Mouse (Mus musculus) kidney, adult 11 months (tissue): ENCODE measurements at regions not wholly inside any gene's neighbourhood (a gene's known extent, or its start where the extent isn't known, plus 50 kb on each side); places are given as distances from the start of the nearest gene placed in this dataset.
A peak's percentile ranks its signal among the peaks of the same experiment; 100 is the strongest.

Source experiments
- DNase-seq: peaks from one replicate; pipeline ENCODE4 v3.0.0; 2022

DNA sequence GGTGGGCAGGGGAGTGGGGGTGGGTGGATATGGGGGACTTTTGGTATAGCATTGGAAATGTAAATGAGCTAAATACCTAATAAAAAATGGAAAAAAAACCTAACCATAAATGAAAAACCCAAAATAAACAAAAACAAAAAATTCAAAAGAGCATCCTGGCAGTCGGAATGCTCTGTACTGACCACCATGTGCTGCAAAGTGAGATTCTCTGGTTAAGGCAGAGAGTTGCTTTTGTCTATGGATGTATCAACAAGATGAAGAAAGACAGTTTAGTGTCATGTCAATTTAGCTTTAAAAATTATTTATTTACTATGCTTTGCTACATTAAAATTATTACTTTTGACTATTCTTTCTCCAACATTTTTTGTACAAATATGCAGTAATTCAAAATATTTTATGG, 88.5 kb downstream of the E330014E10Rik start:
- no peak for DNase-seq

GRCm38 (mm10) chr5:95864725-95865492, 89.1 kb downstream of the E330014E10Rik start:
- no peak for DNase-seq

DNA sequence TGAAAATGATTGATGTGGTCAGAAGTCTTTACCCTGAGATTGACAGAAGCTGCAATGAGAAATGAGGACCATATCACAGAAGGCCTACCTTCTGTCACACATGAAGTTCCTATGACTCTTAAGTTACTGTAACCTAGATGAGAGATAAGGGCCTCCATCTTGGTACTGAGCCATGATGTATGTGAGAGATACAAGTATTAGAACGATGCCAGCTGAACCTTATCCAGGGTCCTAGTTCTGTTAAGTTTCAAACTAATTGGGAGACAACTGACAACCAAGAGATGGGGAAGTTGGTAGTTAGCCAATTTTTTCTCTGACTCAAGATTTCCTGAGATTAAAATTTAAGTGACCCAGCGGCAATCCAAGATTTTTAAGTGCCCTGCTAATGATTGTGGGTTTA, 89.7 kb downstream of the E330014E10Rik start:
- no peak for DNase-seq

DNA sequence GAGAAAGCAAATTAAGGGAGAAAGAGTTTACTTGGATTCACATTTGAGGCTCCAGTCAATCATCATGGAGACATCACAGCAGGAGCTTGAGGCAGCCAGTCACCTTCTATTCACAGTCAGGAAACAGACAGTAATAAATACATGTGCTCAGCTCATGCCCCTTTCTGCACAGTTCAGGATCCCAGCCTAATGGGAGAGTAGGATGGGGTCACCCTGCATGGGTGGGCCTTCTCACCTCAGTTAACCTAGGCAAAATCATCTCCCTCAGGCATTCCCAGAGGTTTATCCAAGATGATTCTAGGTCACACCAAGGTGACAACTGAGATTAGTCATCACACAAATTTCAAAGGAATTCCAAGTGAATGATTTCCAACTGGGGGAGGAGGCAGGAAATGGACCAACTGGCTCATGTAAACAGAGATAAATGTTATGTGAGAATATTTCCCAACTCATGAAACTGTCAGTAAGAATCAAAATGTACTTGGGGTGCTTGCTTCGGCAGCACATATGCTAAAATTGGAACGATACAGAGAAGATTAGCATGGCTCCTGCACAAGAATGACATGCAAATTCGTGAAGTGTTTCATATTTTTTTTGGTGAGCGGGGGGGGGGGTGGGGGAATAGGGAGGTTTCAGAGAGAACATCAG, 89.8 kb upstream of the Cxcl13 start:
- DNase-seq = no peak

- no peak for DNase-seq
Observed at GRCm38 (mm10) chr5:95870336-95870845, 86.4 kb upstream of the Cxcl13 start.

- DNase-seq = no peak
Observed at GRCm38 (mm10) chr5:95874969-95875368, 81.8 kb upstream of the Cxcl13 start.

- peak; percentile 6 for DNase-seq
Observed at GRCm38 (mm10) chr5:95880914-95881313, 75.8 kb upstream of the Cxcl13 start.
